In genomic region chr6:11353599-11353998, GRCm38 (mm10) we compare ENCODE assay signal across 30 mouse cellular contexts.
DNase-seq lines count a peak whose midpoint lies in the region; ATAC-seq and TF ChIP-seq lines count a peak whose summit lies in the region.
"Had no signal": no experiment of that assay in that cellular context is flagged by ENCODE, and none has a peak within 500 bp of the region (broad histone marks: within the 10 kb centered on the region; RNA-seq: fewer than 3 reads in every experiment).

No protein-coding gene starts in this region.

- no peak overlapping the region for H3K4me2 ChIP-seq in lung, embryonic 16.5 days (ENCODE audit: low read depth, low read length)
- H3K4me2 ChIP-seq: embryonic facial prominence, embryonic 12.5 days; embryonic facial prominence, embryonic 15.5 days; forebrain, embryonic 15.5 days; heart, embryonic 12.5 days; heart, embryonic 15.5 days; hindbrain, embryonic 13.5 days had no signal

- no peaks in the 10 kb centered on the region for H3K27me3 ChIP-seq in lung, embryonic 16.5 days (ENCODE audit: control insufficient read depth, insufficient read depth, low read depth, low read length)
- H3K27me3 ChIP-seq: CH12.LX; embryonic facial prominence, embryonic 12.5 days; embryonic facial prominence, embryonic 15.5 days; forebrain, embryonic 15.5 days; heart, embryonic 12.5 days; heart, embryonic 15.5 days; hindbrain, embryonic 13.5 days; Patski had no signal

- no peaks in the 10 kb centered on the region for H3K4me1 ChIP-seq in lung, embryonic 16.5 days (replicated peaks; ENCODE audit: control insufficient read depth, insufficient read depth, low read length)
- H3K4me1 ChIP-seq: embryonic facial prominence, embryonic 12.5 days; embryonic facial prominence, embryonic 15.5 days; forebrain, embryonic 15.5 days; heart, embryonic 12.5 days; heart, embryonic 15.5 days; hindbrain, embryonic 10.5 days; hindbrain, embryonic 13.5 days had no signal

- TF ChIP-seq CTCF in layer of hippocampus, adult 2 months (conservative IDR thresholded peaks at IDR 0.05) = no peak

- H3K4me3 ChIP-seq in layer of hippocampus, adult 2 months = no peak overlapping the region
- no peak overlapping the region for H3K4me3 ChIP-seq in lung, embryonic 16.5 days (ENCODE audit: low read length)
- H3K4me3 ChIP-seq: embryonic facial prominence, embryonic 12.5 days; embryonic facial prominence, embryonic 15.5 days; forebrain, embryonic 15.5 days; heart, embryonic 12.5 days; heart, embryonic 15.5 days; hindbrain, embryonic 10.5 days; hindbrain, embryonic 13.5 days had no signal

- H3K9me3 ChIP-seq in lung, embryonic 16.5 days (ENCODE audit: control insufficient read depth, low read length) = no peaks in the 10 kb centered on the region
- H3K9me3 ChIP-seq: embryonic facial prominence, embryonic 12.5 days; embryonic facial prominence, embryonic 15.5 days; forebrain, embryonic 15.5 days; G1E; heart, embryonic 12.5 days; heart, embryonic 15.5 days; hindbrain, embryonic 10.5 days; hindbrain, embryonic 13.5 days had no signal

- H3K36me3 ChIP-seq in lung, embryonic 16.5 days (ENCODE audit: control insufficient read depth, insufficient read depth, low read length) = no peaks in the 10 kb centered on the region
- H3K36me3 ChIP-seq: embryonic facial prominence, embryonic 12.5 days; embryonic facial prominence, embryonic 15.5 days; forebrain, embryonic 15.5 days; G1E; heart, embryonic 12.5 days; heart, embryonic 15.5 days; hindbrain, embryonic 10.5 days; hindbrain, embryonic 13.5 days had no signal

- H3K9ac ChIP-seq in lung, embryonic 16.5 days (ENCODE audit: low read length) = no peak overlapping the region
- H3K9ac ChIP-seq: embryonic facial prominence, embryonic 12.5 days; embryonic facial prominence, embryonic 15.5 days; forebrain, embryonic 15.5 days; heart, embryonic 12.5 days; heart, embryonic 15.5 days; hindbrain, embryonic 13.5 days had no signal

- 42% methylated on average over 3 of the region's 3 CpGs for WGBS in lung, embryonic 16.5 days

- ATAC-seq in frontal cortex, adult (ENCODE audit: low TSS enrichment) = peak; percentile 90
- peak; percentile 66 for ATAC-seq in lung, embryonic 16.5 days (ENCODE audit: low read depth)
- ATAC-seq: forebrain, embryonic 15.5 days; hindbrain, embryonic 16.5 days; Patski had no signal

- no peak overlapping the region for H3K27ac ChIP-seq in layer of hippocampus, adult 2 months
- no peak overlapping the region for H3K27ac ChIP-seq in lung, embryonic 16.5 days (ENCODE audit: low read length)
- H3K27ac ChIP-seq: embryonic facial prominence, embryonic 12.5 days; embryonic facial prominence, embryonic 15.5 days; forebrain, embryonic 15.5 days; heart, embryonic 15.5 days; hindbrain, embryonic 10.5 days; hindbrain, embryonic 13.5 days had no signal

- DNase-seq in frontal cortex, postnatal 25 days (ENCODE audit: low spot score in 2 of 2) = no peak
- peak; percentile 16 to 18 for DNase-seq in layer of hippocampus, adult 2 months (ENCODE audit: low spot score in 2 of 2)
- no peak for DNase-seq in layer of hippocampus, adult 9-10 months (ENCODE audit: low spot score)
- no peak for DNase-seq in lung, postnatal 25 days (ENCODE audit: low spot score)
- peak; percentile 29 for DNase-seq in layer of hippocampus, adult 9-11 months
- no peak for DNase-seq in right cerebral cortex, postnatal 25 days
- DNase-seq: adrenal gland, postnatal 10 days; adrenal gland, postnatal 36 days; B cell, adult 2 months; cerebellum, adult 11 months; cerebellum, adult 2 months; cerebellum, adult 9-11 months; cerebellum, postnatal 25 days; gastrocnemius, postnatal 25 days; heart, adult 18-20 months; heart, postnatal 10 days; heart, postnatal 36 days had no signal

Comparison
In these comparisons a context has a peak if more than half of its experiments do, and no peak if none do; other contexts are left out.
1. DNase-seq: peak in layer of hippocampus, adult 2 months (2 of 2) and layer of hippocampus, adult 9-11 months (single experiment); none in frontal cortex, postnatal 25 days (0 of 2), layer of hippocampus, adult 9-10 months (single experiment), lung, postnatal 25 days (single experiment) and right cerebral cortex, postnatal 25 days (single experiment).